Mouse (Mus musculus) stomach, embryonic 15.5 days (tissue): ENCODE results near the gene Med26. TPM values are rescaled to one million over a fixed set of nuclear protein-coding genes. Genes with fewer than 3 reads are reported as not detected.

ENCODE experiments used
- ATAC-seq: fragments of 200-750 bp; cut with Nextera tagmentation; 2 replicates; pipeline ENCODE4 v1.8.0; 2017; ENCODE audit warnings: low read depth, moderate number of reproducible peaks, moderate TSS enrichment; ENCODE audit not compliant: insufficient read depth, low FRiP score
- H3K27ac ChIP-seq: fragments of 300-500 bp; sonication (generic); 2 replicates; pipeline ENCODE4 v1.5.1; 2015; ENCODE audit warnings: mild to moderate bottlenecking, inconsistent platforms
- H3K27me3 ChIP-seq: fragments of 300-500 bp; sonication (generic); replicated peaks from 2 replicates; pipeline ENCODE4 v1.6.1; 2015; ENCODE audit warnings: inconsistent platforms
- H3K36me3 ChIP-seq: fragments of 300-500 bp; sonication (generic); 2 replicates; pipeline ENCODE4 v1.6.1; 2015; ENCODE audit warnings: inconsistent platforms
- H3K4me1 ChIP-seq: fragments of 300-500 bp; sonication (generic); 2 replicates; pipeline ENCODE4 v1.6.1; 2015; ENCODE audit warnings: inconsistent platforms
- H3K4me2 ChIP-seq: fragments of 300-500 bp; sonication (generic); 2 replicates; pipeline ENCODE4 v1.6.1; 2015; ENCODE audit warnings: mild to moderate bottlenecking, inconsistent platforms
- H3K4me3 ChIP-seq: fragments of 300-500 bp; sonication (generic); replicated peaks from 2 replicates; pipeline ENCODE4 v1.5.1; 2015; ENCODE audit warnings: inconsistent platforms
- H3K9ac ChIP-seq: fragments of 300-500 bp; sonication (generic); 2 replicates; pipeline ENCODE4 v1.6.1; 2015; ENCODE audit warnings: inconsistent platforms
- H3K9me3 ChIP-seq: fragments of 300-500 bp; sonication (generic); 2 replicates; pipeline ENCODE4 v1.6.1; 2016; ENCODE audit warnings: inconsistent platforms
- WGBS: fragments of 180-500 bp; shearing (Covaris S2); methylation state at CpG from one replicate; pipeline ENCODE4 v1.1.7; 2015; 5-methylcytosine and 5-hydroxymethylcytosine counted together
- polyA plus RNA-seq: library from polyadenylated mRNA; unstranded; fragments of >200 nt; fragmentation: Nextera tagmentation; extraction: Ambion mirVana; gene quantifications from 2 replicates; pipeline ENCODE4 v1.2.1, GENCODE M21; 2015

Med26 gene
- polyA plus RNA-seq: 14.4 and 15.6 TPM in 2 replicates

DNA sequence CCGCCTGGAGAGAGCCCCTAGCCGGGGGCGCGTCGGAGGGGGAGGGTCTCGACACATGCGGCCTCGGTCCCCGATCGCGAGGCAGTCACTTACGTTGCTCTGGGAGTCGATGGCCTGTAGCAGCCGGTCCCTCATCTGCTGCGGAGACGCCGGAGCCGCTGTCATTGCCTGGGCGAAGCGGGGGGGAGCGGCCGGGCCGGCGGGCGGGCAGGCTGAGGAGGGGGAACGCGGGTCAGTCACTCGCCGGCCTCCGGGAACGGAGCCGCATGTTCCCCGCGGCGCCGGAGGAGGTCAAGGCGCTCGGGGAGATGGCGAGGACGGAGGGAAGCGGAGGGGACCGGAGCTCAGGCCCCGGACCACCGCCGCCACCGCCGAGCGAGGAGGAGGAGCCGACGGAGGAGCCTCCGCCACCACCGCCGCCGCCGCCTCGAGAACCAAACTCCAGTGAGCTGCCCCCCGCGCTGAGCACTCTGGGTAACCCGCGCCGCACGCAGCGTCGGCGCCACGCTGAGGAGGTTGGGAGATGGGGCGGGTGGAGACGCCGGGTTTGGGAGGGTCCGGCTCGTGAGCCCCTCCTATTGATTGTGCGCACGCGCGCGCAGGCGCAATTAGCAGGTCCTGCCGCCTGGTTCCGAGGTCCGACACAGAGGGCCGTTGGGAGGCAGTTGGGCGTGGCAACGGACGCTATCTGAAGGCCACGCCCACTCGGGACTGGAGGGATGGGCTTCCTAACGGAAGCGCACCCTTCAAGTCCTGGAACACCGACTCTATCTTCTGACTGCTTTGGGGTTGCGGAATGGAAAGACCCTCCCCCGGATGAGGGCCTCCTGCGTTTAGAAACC is at the start of gene Med26:
Gene Med26 (minus strand): TSS at position 469 of the 842 bp plus-strand sequence.
- Histone ChIP-seq H3K36me3 (0 out of 2 replicates have a peak, but pooled peaks cover 5% of the 10 kb centered on the region), H3K9me3 (no peaks in the 10 kb centered on the region), H3K9ac (peak within 1 kb of the TSS; percentile 94), H3K27me3 (no peaks in the 10 kb centered on the region), H3K4me3 (peak within 1 kb of the TSS; percentile 77), H3K4me1 (peaks cover 25% of the 10 kb centered on the region), H3K27ac (peak within 1 kb of the TSS; percentile 93), H3K4me2 (peak within 1 kb of the TSS; percentile 86)
- peak; percentile 97 for ATAC-seq
- WGBS: under 1% methylated on average over 90 of the region's 92 CpGs

DNA sequence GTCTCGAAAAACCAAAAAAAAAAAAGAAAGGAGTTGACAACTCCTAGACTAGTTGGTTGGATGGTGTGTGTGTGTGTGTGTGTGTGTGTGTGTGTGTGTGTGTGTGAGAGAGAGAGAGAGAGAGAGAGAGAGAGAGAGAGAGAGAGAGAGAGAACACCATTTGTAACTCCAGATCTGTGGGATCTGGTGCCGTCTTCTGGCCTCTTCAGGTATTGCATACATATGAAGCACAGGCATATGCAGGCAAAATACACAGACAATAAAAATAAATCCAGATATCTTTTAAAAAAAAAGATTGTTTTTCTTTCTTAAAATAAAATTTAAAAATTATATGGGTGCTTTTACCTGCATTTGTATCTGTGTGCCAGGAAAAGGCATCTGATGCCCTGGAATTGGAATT is 42.1 kb upstream of the Med26 start:
- Histone ChIP-seq H3K27ac (no peak overlapping the region), H3K36me3 (no peaks in the 10 kb centered on the region), H3K4me1 (no peaks in the 10 kb centered on the region), H3K4me3 (no peak overlapping the region), H3K27me3 (no peaks in the 10 kb centered on the region), H3K4me2 (no peak overlapping the region), H3K9me3 (no peaks in the 10 kb centered on the region), H3K9ac (no peak overlapping the region)
- 59% methylated on average over 2 of the region's 2 CpGs for WGBS
- no peak for ATAC-seq

DNA sequence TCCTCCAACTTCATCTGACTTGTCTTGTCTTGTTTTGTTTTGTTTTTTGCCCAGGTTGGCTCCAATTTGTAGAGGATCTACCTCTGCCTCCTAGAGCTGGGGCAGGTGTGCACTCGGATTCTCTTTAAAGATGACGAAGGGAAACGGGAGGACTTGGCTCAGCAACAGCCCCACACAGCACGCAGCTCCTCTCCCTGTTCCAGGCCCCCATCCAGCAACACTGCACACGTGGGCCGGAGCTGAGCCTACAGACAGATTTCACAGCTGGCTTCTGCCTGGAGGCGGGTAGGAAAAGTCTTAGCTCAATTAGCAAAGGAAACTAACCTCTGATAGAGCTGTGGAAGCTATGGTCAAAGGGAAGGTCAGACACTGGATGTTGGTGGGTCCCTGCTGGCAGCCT is 41.2 kb upstream of the Med26 start:
- WGBS: 75% methylated on average over 7 of the region's 7 CpGs

DNA sequence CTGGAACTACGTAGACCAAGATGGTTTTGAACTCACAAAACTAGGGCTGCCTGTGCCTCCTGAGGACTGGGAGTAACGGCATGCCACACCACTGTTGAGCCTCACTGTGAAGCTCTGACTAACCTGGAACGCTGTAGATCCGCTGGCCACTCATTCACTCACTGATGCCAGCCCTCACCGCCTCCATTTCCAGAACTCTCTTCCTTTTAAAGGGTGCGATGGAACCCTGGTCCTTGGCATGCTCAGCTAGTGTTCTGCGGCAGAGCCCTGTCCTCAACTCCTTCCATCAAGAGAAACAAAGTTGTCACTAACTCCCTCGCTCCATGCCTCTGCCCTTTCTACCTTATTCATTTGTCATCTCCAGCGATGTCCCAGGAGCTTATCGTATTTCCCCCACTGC is 40.8 kb upstream of the Med26 start:
- Histone ChIP-seq H3K4me2 (no peak overlapping the region), H3K27me3 (no peaks in the 10 kb centered on the region), H3K4me1 (no peaks in the 10 kb centered on the region), H3K9me3 (no peaks in the 10 kb centered on the region), H3K9ac (no peak overlapping the region), H3K4me3 (no peak overlapping the region), H3K36me3 (no peaks in the 10 kb centered on the region), H3K27ac (no peak overlapping the region)
- no peak for ATAC-seq
- 86% methylated on average over 10 of the region's 10 CpGs for WGBS

More for the DNA sequence above, 41.2 kb upstream of the Med26 start:
- H3K27me3 ChIP-seq: no peaks in the 10 kb centered on the region
- no peaks in the 10 kb centered on the region for H3K36me3 ChIP-seq
- no peak overlapping the region for H3K4me3 ChIP-seq
- no peaks in the 10 kb centered on the region for H3K9me3 ChIP-seq
- ATAC-seq: no peak
- H3K9ac ChIP-seq: no peak overlapping the region
- no peaks in the 10 kb centered on the region for H3K4me1 ChIP-seq
- no peak overlapping the region for H3K27ac ChIP-seq
- no peak overlapping the region for H3K4me2 ChIP-seq

DNA sequence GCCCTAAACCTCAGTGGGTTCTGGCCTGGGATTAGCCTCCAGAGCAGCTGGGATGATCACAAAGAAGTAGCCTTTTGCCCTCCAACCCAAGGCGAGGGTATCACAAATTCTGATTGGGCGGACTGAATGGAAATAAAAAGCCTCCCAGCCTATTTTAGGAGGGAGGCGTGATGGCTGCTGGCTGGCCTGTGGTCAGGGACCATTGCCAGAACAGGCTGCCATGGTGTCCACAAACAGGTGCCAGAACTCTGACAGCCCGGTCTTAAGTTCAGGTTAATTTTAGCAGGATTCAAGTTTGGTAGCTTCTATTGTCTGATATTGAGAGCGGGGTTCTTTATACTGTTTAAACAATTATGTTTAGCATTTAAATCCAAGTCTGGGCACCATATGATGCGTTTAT is 39.7 kb upstream of the Med26 start:
- Histone ChIP-seq H3K4me2 (no peak overlapping the region), H3K4me3 (no peak overlapping the region), H3K27ac (no peak overlapping the region), H3K36me3 (no peaks in the 10 kb centered on the region), H3K9ac (no peak overlapping the region), H3K27me3 (no peaks in the 10 kb centered on the region), H3K9me3 (no peaks in the 10 kb centered on the region), H3K4me1 (no peaks in the 10 kb centered on the region)
- no peak for ATAC-seq
- WGBS: 76% methylated on average over 6 of the region's 6 CpGs

DNA sequence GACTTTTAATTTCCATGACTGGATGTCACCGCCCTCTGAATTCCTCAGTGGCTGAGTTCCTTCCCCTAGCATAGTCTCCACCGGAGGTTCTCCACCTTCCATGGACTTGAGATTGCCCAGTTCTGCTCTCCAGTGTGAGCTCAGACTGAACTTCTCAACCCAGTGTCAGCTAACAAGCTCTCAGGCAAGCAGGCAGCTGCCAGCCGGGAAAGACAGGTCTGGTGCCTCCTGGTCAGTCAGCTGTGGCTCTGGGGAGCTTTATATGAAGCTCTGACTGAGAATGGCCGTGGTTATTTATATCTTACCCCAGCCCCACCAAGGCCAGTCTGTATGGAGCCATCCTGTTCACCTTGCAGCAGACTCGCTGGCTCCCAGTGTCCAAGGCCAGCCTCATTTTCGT is 36.3 kb upstream of the Med26 start:
- no peaks in the 10 kb centered on the region for H3K27me3 ChIP-seq
- no peak overlapping the region for H3K27ac ChIP-seq
- H3K36me3 ChIP-seq: no peaks in the 10 kb centered on the region
- H3K9ac ChIP-seq: no peak overlapping the region
- H3K4me2 ChIP-seq: no peak overlapping the region
- no peak for ATAC-seq
- H3K4me1 ChIP-seq: no peaks in the 10 kb centered on the region
- H3K4me3 ChIP-seq: no peak overlapping the region
- 72% methylated on average over 6 of the region's 6 CpGs for WGBS
- no peaks in the 10 kb centered on the region for H3K9me3 ChIP-seq

DNA sequence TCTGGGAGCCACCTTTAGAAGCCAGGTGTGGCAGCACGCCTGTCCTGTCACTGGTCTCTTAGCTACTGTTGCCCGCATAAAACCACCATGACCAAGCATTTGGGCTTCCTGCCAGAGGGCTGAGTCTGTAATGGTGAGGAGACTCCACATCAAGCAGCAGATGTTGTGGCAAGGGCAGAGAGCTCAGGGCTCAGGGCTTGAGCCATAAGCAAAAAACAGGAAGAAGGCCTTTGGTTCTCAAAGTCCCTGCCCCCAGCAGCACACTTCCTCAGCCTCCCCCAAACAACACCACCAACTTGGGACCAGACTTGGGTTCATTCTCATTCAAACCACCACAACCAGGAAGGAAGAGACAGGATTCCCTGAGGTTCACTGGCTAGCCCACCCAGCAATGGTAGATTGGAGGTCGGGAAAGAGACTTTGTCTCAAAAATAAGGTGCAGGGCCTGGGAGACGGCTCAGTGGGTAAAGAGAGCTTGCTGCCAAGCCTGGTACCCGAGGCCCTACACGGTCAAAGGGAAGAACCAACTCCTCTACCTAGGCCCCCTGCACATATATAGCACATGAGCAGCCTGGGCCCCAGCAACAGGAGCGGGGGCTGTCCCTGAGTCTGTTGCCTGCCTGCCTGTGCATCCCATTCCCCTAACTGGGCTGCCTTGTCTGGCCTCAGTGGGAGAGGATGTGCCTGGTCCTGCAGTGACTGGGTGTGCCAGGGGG is 35.1 kb upstream of the Med26 start:
- H3K36me3 ChIP-seq: no peaks in the 10 kb centered on the region
- H3K4me1 ChIP-seq: no peaks in the 10 kb centered on the region
- H3K27me3 ChIP-seq: no peaks in the 10 kb centered on the region
- no peak for ATAC-seq
- H3K9me3 ChIP-seq: no peaks in the 10 kb centered on the region
- H3K27ac ChIP-seq: no peak overlapping the region
- no peak overlapping the region for H3K4me3 ChIP-seq
- H3K9ac ChIP-seq: no peak overlapping the region
- H3K4me2 ChIP-seq: no peak overlapping the region
- 79% methylated on average over 7 of the region's 7 CpGs for WGBS

DNA sequence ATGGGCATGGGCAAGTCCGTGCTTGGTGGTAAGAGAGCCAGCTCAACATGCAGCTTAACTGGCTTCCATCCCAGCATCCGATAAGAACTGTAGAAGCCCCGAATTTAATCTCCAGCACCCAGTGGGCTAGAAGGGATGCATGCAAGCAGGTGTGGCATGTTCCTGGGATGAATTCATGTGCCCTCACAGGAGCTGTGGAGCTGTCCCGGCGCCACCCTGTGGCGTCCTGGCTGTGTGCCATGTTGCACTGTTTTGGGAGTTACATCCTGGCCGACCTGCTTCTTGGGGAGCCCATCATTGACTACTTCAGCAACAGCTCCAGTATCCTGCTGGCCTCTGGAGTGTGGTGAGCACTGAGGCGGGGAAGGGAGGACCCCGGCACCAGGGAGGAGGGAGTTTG is 31.3 kb upstream of the Med26 start:
- Histone ChIP-seq H3K4me3 (no peak overlapping the region), H3K27me3 (no peaks in the 10 kb centered on the region), H3K4me2 (no peak overlapping the region), H3K36me3 (no peaks in the 10 kb centered on the region), H3K4me1 (no peaks in the 10 kb centered on the region), H3K27ac (no peak overlapping the region), H3K9ac (no peak overlapping the region), H3K9me3 (no peaks in the 10 kb centered on the region)
- 66% methylated on average over 9 of the region's 9 CpGs for WGBS
- no peak for ATAC-seq

DNA sequence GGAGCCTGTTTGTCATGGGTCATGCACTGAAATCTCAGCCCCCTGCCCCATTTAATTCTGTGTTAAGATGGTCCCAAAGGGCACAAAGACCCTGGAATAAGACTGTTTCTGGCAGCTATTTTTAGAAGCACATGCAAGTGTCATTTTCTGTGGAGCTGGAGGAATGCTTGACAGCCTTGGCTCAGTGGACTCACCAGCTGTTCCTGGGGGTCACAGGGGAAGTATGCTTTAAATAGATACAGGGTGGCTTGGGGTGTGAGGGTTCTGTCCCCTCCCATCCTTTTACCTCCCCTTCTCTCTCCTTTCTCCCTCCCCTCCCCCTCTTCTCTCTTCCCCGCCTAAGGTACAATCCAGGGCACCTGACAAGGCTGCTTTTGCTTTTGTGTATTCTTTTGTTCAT is 29.9 kb upstream of the Med26 start:
- Histone ChIP-seq H3K36me3 (no peaks in the 10 kb centered on the region), H3K27me3 (no peaks in the 10 kb centered on the region), H3K4me3 (no peak overlapping the region), H3K9ac (no peak overlapping the region), H3K9me3 (no peaks in the 10 kb centered on the region), H3K4me2 (no peak overlapping the region), H3K27ac (no peak overlapping the region), H3K4me1 (no peaks in the 10 kb centered on the region)
- ATAC-seq: no peak
- WGBS: 42% methylated on average over 1 of the region's 1 CpGs

DNA sequence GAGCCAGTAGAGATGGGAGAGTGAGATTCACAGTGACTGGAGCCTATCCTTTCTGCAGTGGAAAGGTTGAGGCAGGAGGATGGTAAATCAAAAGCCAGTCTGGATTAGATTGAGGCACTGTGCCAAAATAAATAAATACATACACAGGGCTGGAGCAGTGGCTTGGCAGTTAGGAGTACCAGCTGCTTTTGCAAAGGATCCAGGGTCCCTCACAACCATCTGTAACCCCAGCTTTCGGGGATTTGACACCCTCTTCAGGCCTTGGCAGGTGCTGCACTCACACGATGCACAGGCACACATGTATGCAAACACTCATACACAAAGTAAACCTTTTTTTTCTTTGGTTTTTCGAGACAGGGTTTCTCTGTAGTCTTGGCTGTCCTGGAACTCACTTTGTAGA is 29.2 kb upstream of the Med26 start:
- peaks cover 4% of the 10 kb centered on the region; the same call in 1 of the 2 replicates for H3K4me1 ChIP-seq
- H3K9ac ChIP-seq: no peak overlapping the region
- no peaks in the 10 kb centered on the region for H3K27me3 ChIP-seq
- no peaks in the 10 kb centered on the region for H3K36me3 ChIP-seq
- no peaks in the 10 kb centered on the region for H3K9me3 ChIP-seq
- no peak overlapping the region for H3K27ac ChIP-seq
- no peak for ATAC-seq
- no peak overlapping the region for H3K4me2 ChIP-seq
- no peak overlapping the region for H3K4me3 ChIP-seq
- 74% methylated on average over 3 of the region's 3 CpGs for WGBS

DNA sequence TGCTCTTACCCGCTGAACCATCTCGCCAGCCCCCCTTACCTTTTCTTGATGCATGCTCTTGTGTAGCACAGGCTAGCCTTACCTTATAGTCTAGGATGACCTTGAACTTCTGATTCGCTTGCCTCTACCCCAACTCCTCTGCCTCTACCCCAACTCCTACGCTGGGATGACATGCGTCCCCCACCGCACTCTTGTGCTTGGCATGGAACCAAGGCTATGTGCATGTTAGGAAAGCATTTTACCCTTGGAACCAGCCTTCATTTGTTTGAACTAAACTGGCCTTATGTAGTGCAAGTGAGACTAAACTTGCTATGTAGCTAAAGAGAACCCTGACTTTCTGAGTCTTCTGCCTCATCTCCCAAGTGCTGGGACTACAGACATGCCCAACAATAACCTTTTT is 27.8 kb upstream of the Med26 start:
- H3K27ac ChIP-seq: no peak overlapping the region
- no peak overlapping the region for H3K4me2 ChIP-seq
- H3K4me1 ChIP-seq: peaks cover 4% of the 10 kb centered on the region; the same call in 1 of the 2 replicates
- H3K9ac ChIP-seq: no peak overlapping the region
- H3K9me3 ChIP-seq: no peaks in the 10 kb centered on the region
- ATAC-seq: no peak
- no peaks in the 10 kb centered on the region for H3K36me3 ChIP-seq
- no peak overlapping the region for H3K4me3 ChIP-seq
- 94% methylated on average over 6 of the region's 6 CpGs for WGBS
- no peaks in the 10 kb centered on the region for H3K27me3 ChIP-seq

DNA sequence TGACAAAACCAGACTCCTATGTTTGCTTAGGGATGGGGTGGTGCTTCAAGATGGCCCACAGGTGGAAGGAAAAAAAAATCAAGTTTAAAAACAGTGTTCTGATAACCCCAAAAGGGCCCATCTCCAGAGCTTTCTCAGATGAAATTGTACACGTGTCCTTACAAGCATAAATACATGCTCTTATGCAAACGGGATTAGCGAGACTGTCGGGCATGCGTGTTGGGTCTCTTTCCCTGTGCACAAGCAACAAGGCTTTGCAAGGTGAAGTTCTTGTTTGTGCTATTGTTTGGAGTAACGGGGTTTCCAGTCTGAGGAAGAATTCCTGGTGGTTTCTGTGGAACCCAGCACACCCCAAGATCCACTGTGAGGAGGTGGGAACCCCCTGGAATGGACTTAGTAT is 25.4 kb upstream of the Med26 start:
- H3K4me3 ChIP-seq: no peak overlapping the region
- H3K27me3 ChIP-seq: no peaks in the 10 kb centered on the region
- H3K27ac ChIP-seq: no peak overlapping the region
- H3K9me3 ChIP-seq: no peaks in the 10 kb centered on the region
- ATAC-seq: no peak
- H3K36me3 ChIP-seq: peaks cover 5% of the 10 kb centered on the region; the same call in 1 of the 2 replicates
- H3K4me2 ChIP-seq: peak overlapping the region; percentile 82; the same call in 1 of the 2 replicates
- H3K9ac ChIP-seq: no peak overlapping the region
- H3K4me1 ChIP-seq: peaks cover 14% of the 10 kb centered on the region
- WGBS: 77% methylated on average over 6 of the region's 6 CpGs
